Mouse (Mus musculus) heart, adult 2 months (tissue): ENCODE data around the gene Ccr4.

Source experiments
- CTCF ChIP-seq: fragments of 200-600 bp; IDR thresholded peaks from 2 replicates; pipeline ENCODE4 v1.8.1; 2022; ENCODE audit warnings: antibody characterized with exemption, mild to moderate bottlenecking, moderate library complexity
- EP300 ChIP-seq: fragments of 200-500 bp; IDR thresholded peaks from 2 replicates; pipeline ENCODE4 v1.6.1; 2011; ENCODE audit warnings: low read depth, low read length, control low read depth; ENCODE audit not compliant: insufficient read depth
- POLR2A ChIP-seq: fragments of 200-500 bp; IDR thresholded peaks from 2 replicates; pipeline ENCODE4 v1.6.1; 2011; ENCODE audit warnings: mild to moderate bottlenecking, low read depth, low read length, control low read depth; ENCODE audit not compliant: insufficient read depth

DNA sequence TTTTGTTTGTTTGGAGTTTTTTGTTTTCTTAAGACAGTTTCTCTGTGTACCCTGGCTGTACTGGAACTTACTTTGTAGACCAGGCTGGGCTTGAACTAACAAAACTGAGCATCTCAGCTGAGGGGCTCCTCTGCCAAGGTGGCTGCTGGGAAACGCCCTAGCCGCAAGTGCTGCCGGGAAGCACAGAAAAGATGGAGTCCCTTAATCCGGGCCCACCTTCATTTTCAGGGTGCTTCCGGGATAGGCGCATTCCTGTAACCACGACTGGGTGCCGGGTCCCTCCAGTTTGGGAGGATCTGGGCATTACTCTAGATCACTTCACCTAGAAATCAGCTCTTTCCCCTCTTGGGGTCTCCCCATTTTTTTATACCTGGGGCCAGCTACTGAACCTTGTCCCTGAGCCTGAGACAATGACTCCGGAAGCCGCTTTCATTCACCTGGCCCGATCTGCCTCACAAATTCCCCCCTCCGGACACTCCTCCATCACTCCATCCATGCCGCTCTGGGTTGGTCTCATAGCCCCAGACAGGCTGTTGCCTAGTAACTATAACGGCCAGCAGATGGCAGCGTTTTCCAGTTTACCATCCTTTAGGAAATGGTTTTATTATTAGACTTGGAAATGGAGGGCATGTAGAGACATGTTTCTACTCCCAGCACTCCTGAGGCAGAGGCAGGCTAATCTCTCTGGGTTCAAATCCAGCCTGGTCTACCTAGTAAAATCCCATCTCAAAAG, 4.8 kb downstream of the Ccr4 start:
- TF ChIP-seq CTCF (peak; percentile 71), POLR2A (no peak), EP300 (no peak)
